Mouse (Mus musculus): ENCODE data around the gene Defb21. TPM values are rescaled to one million over a fixed set of nuclear protein-coding genes. Genes with fewer than 3 reads are reported as not detected.

Defb21 gene
- polyA plus RNA-seq, 1 experiment from 2014 or later, result not detected

- ATAC-seq, result no peak
- WGBS (ENCODE audit: insufficient replicate concordance), result 56% methylated on average over 8 of the region's 8 CpGs
- Histone ChIP-seq H3K27me3 (replicated peaks) (no peaks in the 10 kb centered on the region), H3K4me2 (no peak overlapping the region), H3K36me3 (no peaks in the 10 kb centered on the region), H3K9ac (no peak overlapping the region), H3K9me3 (replicated peaks) (no peaks in the 10 kb centered on the region), H3K4me1 (no peaks in the 10 kb centered on the region), H3K27ac (no peak overlapping the region), H3K4me3 (no peak overlapping the region)
Observed at GRCm38 (mm10) chr2:152612193-152612592, 39.6 kb downstream of the Defb21 start.

GRCm38 (mm10) chr2:152615563-152615962 lies 43.0 kb downstream of the Defb21 start:
- H3K36me3 ChIP-seq, result no peaks in the 10 kb centered on the region
- no peak overlapping the region for H3K27ac ChIP-seq
- H3K4me2 ChIP-seq, result no peak overlapping the region
- no peak overlapping the region for H3K4me3 ChIP-seq
- 11% methylated on average over 7 of the region's 7 CpGs for WGBS (ENCODE audit: insufficient replicate concordance)
- 0 out of 2 replicates have a peak, but pooled peaks cover 14% of the 10 kb centered on the region for H3K27me3 ChIP-seq (replicated peaks)
- no peak overlapping the region for H3K9ac ChIP-seq
- no peaks in the 10 kb centered on the region for H3K9me3 ChIP-seq (replicated peaks)
- no peak for ATAC-seq
- no peaks in the 10 kb centered on the region for H3K4me1 ChIP-seq

GRCm38 (mm10) chr2:152616470-152616869 lies 43.9 kb downstream of the Defb21 start:
- Histone ChIP-seq H3K27ac (no peak overlapping the region), H3K4me1 (no peaks in the 10 kb centered on the region), H3K4me3 (no peak overlapping the region), H3K4me2 (no peak overlapping the region), H3K9ac (no peak overlapping the region), H3K9me3 (replicated peaks) (no peaks in the 10 kb centered on the region), H3K36me3 (no peaks in the 10 kb centered on the region), H3K27me3 (replicated peaks) (peaks cover 23% of the 10 kb centered on the region)
- WGBS (ENCODE audit: insufficient replicate concordance), result 28% methylated on average over 6 of the region's 6 CpGs
- no peak for ATAC-seq

- no peak overlapping the region for H3K4me2 ChIP-seq
- WGBS (ENCODE audit: insufficient replicate concordance), result 44% methylated on average over 5 of the region's 5 CpGs
- ATAC-seq, result no peak
Observed at GRCm38 (mm10) chr2:152617374-152617773, 44.8 kb downstream of the Defb21 start.

GRCm38 (mm10) chr2:152620367-152621134 lies 48.0 kb downstream of the Defb21 start:
- Histone ChIP-seq H3K36me3 (no peaks in the 10 kb centered on the region), H3K27me3 (replicated peaks) (peaks cover 41% of the 10 kb centered on the region), H3K4me1 (no peaks in the 10 kb centered on the region), H3K9ac (no peak overlapping the region), H3K9me3 (replicated peaks) (no peaks in the 10 kb centered on the region), H3K27ac (no peak overlapping the region), H3K4me3 (no peak overlapping the region), H3K4me2 (no peak overlapping the region)
- 40% methylated on average over 9 of the region's 9 CpGs for WGBS (ENCODE audit: insufficient replicate concordance)
- no peak for ATAC-seq

More at GRCm38 (mm10) chr2:152617374-152617773, 44.8 kb downstream of the Defb21 start:
- no peaks in the 10 kb centered on the region for H3K9me3 ChIP-seq (replicated peaks)
- H3K36me3 ChIP-seq, result no peaks in the 10 kb centered on the region
- H3K9ac ChIP-seq, result no peak overlapping the region
- H3K27ac ChIP-seq, result no peak overlapping the region
- peaks cover 28% of the 10 kb centered on the region for H3K27me3 ChIP-seq (replicated peaks)
- H3K4me1 ChIP-seq, result no peaks in the 10 kb centered on the region
- H3K4me3 ChIP-seq, result no peak overlapping the region

- H3K9me3 ChIP-seq (replicated peaks), result no peaks in the 10 kb centered on the region
- H3K27ac ChIP-seq, result no peak overlapping the region
- H3K9ac ChIP-seq, result no peak overlapping the region
- ATAC-seq, result no peak
- no peaks in the 10 kb centered on the region for H3K36me3 ChIP-seq
- WGBS (ENCODE audit: insufficient replicate concordance), result 59% methylated on average over 13 of the region's 13 CpGs
- H3K27me3 ChIP-seq (replicated peaks), result peaks cover 57% of the 10 kb centered on the region
- no peak overlapping the region for H3K4me2 ChIP-seq
- peaks cover 9% of the 10 kb centered on the region; the same call in 1 of the 2 replicates for H3K4me1 ChIP-seq
- H3K4me3 ChIP-seq, result no peak overlapping the region
Observed at GRCm38 (mm10) chr2:152622151-152622550, 49.6 kb downstream of the Defb21 start.

GRCm38 (mm10) chr2:152622953-152623352 lies 50.4 kb downstream of the Defb21 start, which contains the start of gene Defb25:
Gene Defb25, minus strand, starts transcription at chr2:152623053.
- WGBS (ENCODE audit: insufficient replicate concordance), result 70% methylated on average over 7 of the region's 7 CpGs
- H3K36me3 ChIP-seq, result no peaks in the 10 kb centered on the region
- ATAC-seq, result no peak
- no peak within 1 kb of the TSS for H3K4me2 ChIP-seq
- H3K27me3 ChIP-seq (replicated peaks), result peaks cover 65% of the 10 kb centered on the region
- H3K27ac ChIP-seq, result no peak within 1 kb of the TSS
- H3K9me3 ChIP-seq (replicated peaks), result no peaks in the 10 kb centered on the region
- no peak within 1 kb of the TSS for H3K9ac ChIP-seq
- no peak within 1 kb of the TSS for H3K4me3 ChIP-seq
- peaks cover 13% of the 10 kb centered on the region; the same call in 1 of the 2 replicates for H3K4me1 ChIP-seq

Other genes with a start within 250 kb of the Defb21 start
- 67.4 and 69.6 TPM in 2 replicates for gene Rbck1, start 240.1 kb upstream of the Defb21 start, polyA plus RNA-seq (2016; fragmentation: Nextera tagmentation; extraction: Ambion mirVana)
- 6.1 and 7.2 TPM in 2 replicates for gene Trib3, start 228.7 kb upstream of the Defb21 start, polyA plus RNA-seq (2016; fragmentation: Nextera tagmentation; extraction: Ambion mirVana)
- gene Nrsn2, start 196.1 kb upstream of the Defb21 start, polyA plus RNA-seq (2016; fragmentation: Nextera tagmentation; extraction: Ambion mirVana), result 0.08 TPM in 1 of 2 replicates, not detected in the other
- 3.5 and 3.7 TPM in 2 replicates for gene Sox12, start 174.7 kb upstream of the Defb21 start, polyA plus RNA-seq (2016; fragmentation: Nextera tagmentation; extraction: Ambion mirVana)
- 29.4 and 29.7 TPM in 2 replicates for gene Zcchc3, start 157.7 kb upstream of the Defb21 start, polyA plus RNA-seq (2016; fragmentation: Nextera tagmentation; extraction: Ambion mirVana)
- gene 6820408C15Rik, start 157.2 kb upstream of the Defb21 start, polyA plus RNA-seq (2016; fragmentation: Nextera tagmentation; extraction: Ambion mirVana), result 0.27 and 0.35 TPM in 2 replicates
- not detected in 2 replicates for gene Defb23, start 108.1 kb upstream of the Defb21 start, polyA plus RNA-seq (2016; fragmentation: Nextera tagmentation; extraction: Ambion mirVana)
- gene Defb20, start 95.7 kb upstream of the Defb21 start, polyA plus RNA-seq (2016; fragmentation: Nextera tagmentation; extraction: Ambion mirVana), result not detected in 2 replicates
- not detected in 2 replicates for gene Defb22, start 82.6 kb upstream of the Defb21 start, polyA plus RNA-seq (2016; fragmentation: Nextera tagmentation; extraction: Ambion mirVana)
- gene Defb26, start 61.1 kb upstream of the Defb21 start, polyA plus RNA-seq (2016; fragmentation: Nextera tagmentation; extraction: Ambion mirVana), result not detected in 2 replicates
- not detected in 2 replicates for gene Defb28, start 54.5 kb upstream of the Defb21 start, polyA plus RNA-seq (2016; fragmentation: Nextera tagmentation; extraction: Ambion mirVana)
- not detected in 2 replicates for gene Defb29, start 32.6 kb upstream of the Defb21 start, polyA plus RNA-seq (2016; fragmentation: Nextera tagmentation; extraction: Ambion mirVana)
- not detected in 2 replicates for gene Gm17416, start 3.4 kb upstream of the Defb21 start, polyA plus RNA-seq (2016; fragmentation: Nextera tagmentation; extraction: Ambion mirVana)
- gene Defb19, start 7.6 kb downstream of the Defb21 start, polyA plus RNA-seq (2016; fragmentation: Nextera tagmentation; extraction: Ambion mirVana), result not detected in 2 replicates
- gene Defb45, start 26.7 kb downstream of the Defb21 start, polyA plus RNA-seq (2016; fragmentation: Nextera tagmentation; extraction: Ambion mirVana), result not detected in 2 replicates
- gene Defb36, start 31.6 kb downstream of the Defb21 start, polyA plus RNA-seq (2016; fragmentation: Nextera tagmentation; extraction: Ambion mirVana), result not detected in 2 replicates
- 0.56 TPM in 1 of 2 replicates, not detected in the other for gene Defb25, start 50.3 kb downstream of the Defb21 start, polyA plus RNA-seq (2016; fragmentation: Nextera tagmentation; extraction: Ambion mirVana)
- 1.3 and 1.4 TPM in 2 replicates for gene Rem1, start 54.2 kb downstream of the Defb21 start, polyA plus RNA-seq (2016; fragmentation: Nextera tagmentation; extraction: Ambion mirVana)
- 57.5 and 59.1 TPM in 2 replicates for gene H13, start 96.7 kb downstream of the Defb21 start, polyA plus RNA-seq (2016; fragmentation: Nextera tagmentation; extraction: Ambion mirVana)
- gene Mcts2, start 114.3 kb downstream of the Defb21 start, polyA plus RNA-seq (2016; fragmentation: Nextera tagmentation; extraction: Ambion mirVana), result 26.4 and 27.2 TPM in 2 replicates
- gene Id1, start 163.5 kb downstream of the Defb21 start, polyA plus RNA-seq (2016; fragmentation: Nextera tagmentation; extraction: Ambion mirVana), result 28.1 and 30.6 TPM in 2 replicates
- gene Cox4i2, start 181.4 kb downstream of the Defb21 start, polyA plus RNA-seq (2016; fragmentation: Nextera tagmentation; extraction: Ambion mirVana), result 2.5 and 3.4 TPM in 2 replicates